Mouse (Mus musculus) neural tube, embryonic 10.5 days (tissue): ENCODE results near the gene Man1a.

Experiments used
- DNase-seq: peaks from one replicate; pipeline ENCODE4 v3.0.0-alpha.2; 2017; ENCODE audit warnings: low spot score; ENCODE audit errors: extremely low spot score

The Man1a gene

GRCm38 (mm10) chr10:53922236-53922635, 154.2 kb downstream of the Man1a start:
- DNase-seq = no peak

GRCm38 (mm10) chr10:53917517-53917916, 158.9 kb downstream of the Man1a start:
- no peak for DNase-seq

GRCm38 (mm10) chr10:53915719-53916118, 160.7 kb downstream of the Man1a start:
- no peak for DNase-seq

GRCm38 (mm10) chr10:53914974-53915609, 161.3 kb downstream of the Man1a start:
- no peak for DNase-seq

- no peak for DNase-seq
Measured at GRCm38 (mm10) chr10:53913546-53914312, 162.7 kb downstream of the Man1a start.

GRCm38 (mm10) chr10:53889512-53889911, 186.9 kb downstream of the Man1a start:
- no peak for DNase-seq

GRCm38 (mm10) chr10:53888382-53889110, 187.9 kb downstream of the Man1a start:
- DNase-seq = no peak

GRCm38 (mm10) chr10:53886475-53886874, 189.9 kb downstream of the Man1a start:
- no peak for DNase-seq

GRCm38 (mm10) chr10:53881310-53881709, 195.1 kb downstream of the Man1a start:
- no peak for DNase-seq

- DNase-seq = no peak
Measured at GRCm38 (mm10) chr10:53875896-53876295, 200.5 kb downstream of the Man1a start.

GRCm38 (mm10) chr10:53874191-53874590, 202.2 kb downstream of the Man1a start:
- DNase-seq = no peak

- DNase-seq = peak; percentile 38
Measured at GRCm38 (mm10) chr10:53863486-53864357, 212.7 kb downstream of the Man1a start.

- DNase-seq = no peak
Measured at GRCm38 (mm10) chr10:53859879-53860278, 216.5 kb downstream of the Man1a start.

- DNase-seq = no peak
Measured at GRCm38 (mm10) chr10:53859224-53859623, 217.2 kb downstream of the Man1a start.
